Mouse (Mus musculus): ENCODE results near the gene Tmem131l. TPM values are rescaled to one million over a fixed set of nuclear protein-coding genes. Genes with fewer than 3 reads are reported as not detected.

Gene Tmem131l
- polyA plus RNA-seq, 1 experiment from 2014 or later: 84.2 TPM

DNA sequence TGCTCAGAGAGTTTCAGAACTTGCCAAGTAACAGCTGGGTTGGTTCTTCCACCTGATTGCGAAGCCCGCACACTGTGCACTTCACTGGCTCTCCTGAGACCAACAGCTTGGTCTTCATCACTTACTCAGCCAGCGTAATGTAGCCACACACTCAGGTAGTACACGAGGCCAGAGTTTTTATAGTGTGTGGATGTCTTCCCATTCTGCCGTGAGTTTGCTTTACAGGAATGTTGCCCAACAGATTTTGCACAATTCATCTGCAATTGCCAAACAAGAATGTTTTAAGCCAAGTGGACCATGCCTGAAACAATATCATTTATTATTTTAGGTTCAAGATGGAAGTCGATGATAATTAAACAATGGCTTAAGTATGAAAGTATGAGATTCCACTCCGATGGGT is 180.4 kb downstream of the Tmem131l start:
- H3K36me3 ChIP-seq (replicated peaks; ENCODE audit: control insufficient read depth, insufficient read depth, low read depth, low read length): no peaks in the 10 kb centered on the region
- no peak overlapping the region for H3K4me2 ChIP-seq (ENCODE audit: low read depth, low read length)
- no peak for DNase-seq (ENCODE audit: low spot score)
- no peaks in the 10 kb centered on the region for H3K27me3 ChIP-seq (ENCODE audit: control insufficient read depth, insufficient read depth, low read length)
- 93% methylated on average over 7 of the region's 7 CpGs for WGBS
- no peak overlapping the region for H3K4me3 ChIP-seq (ENCODE audit: low read depth, low read length)
- H3K4me1 ChIP-seq (ENCODE audit: control insufficient read depth, insufficient read depth, low read length): no peaks in the 10 kb centered on the region
- no peak for ATAC-seq (replicated peaks; ENCODE audit: insufficient number of reproducible peaks, low FRiP score, low TSS enrichment, low read depth)
- H3K27ac ChIP-seq (replicated peaks; ENCODE audit: low read depth, low read length): no peak overlapping the region
- no peak overlapping the region for H3K9ac ChIP-seq (replicated peaks; ENCODE audit: low read length)
- no peaks in the 10 kb centered on the region for H3K9me3 ChIP-seq (replicated peaks; ENCODE audit: control insufficient read depth, low read length)

GRCm38 (mm10) chr3:83859071-83859470 is 180.9 kb downstream of the Tmem131l start:
- no peak overlapping the region for H3K4me2 ChIP-seq (ENCODE audit: low read depth, low read length)

DNA sequence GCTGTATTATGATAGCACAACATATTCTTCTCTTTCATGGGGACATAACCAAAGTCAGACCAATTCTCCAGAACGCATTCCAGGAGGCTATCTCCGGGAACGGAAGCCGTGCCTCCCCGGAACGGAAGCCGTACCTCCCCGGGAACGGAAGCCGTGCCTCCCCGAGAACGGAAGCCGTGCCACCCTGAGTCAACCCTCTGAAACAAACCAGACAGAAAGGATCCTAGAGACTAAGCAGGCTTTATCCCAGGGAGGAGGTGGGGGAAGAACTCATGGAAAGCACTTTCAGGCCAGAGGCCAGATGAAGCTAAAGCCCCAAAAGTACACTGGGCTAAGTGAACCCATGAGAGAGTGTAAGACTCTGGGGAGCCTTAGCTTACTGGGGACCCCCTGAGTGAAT is 182.4 kb downstream of the Tmem131l start:
- DNase-seq (ENCODE audit: low spot score) (no peak), ATAC-seq (replicated peaks; ENCODE audit: insufficient number of reproducible peaks, low FRiP score, low TSS enrichment, low read depth) (no peak)
- Histone ChIP-seq H3K27me3 (ENCODE audit: control insufficient read depth, insufficient read depth, low read length) (no peaks in the 10 kb centered on the region), H3K27ac (replicated peaks; ENCODE audit: low read depth, low read length) (no peak overlapping the region), H3K4me3 (ENCODE audit: low read depth, low read length) (no peak overlapping the region), H3K36me3 (replicated peaks; ENCODE audit: control insufficient read depth, insufficient read depth, low read depth, low read length) (no peaks in the 10 kb centered on the region), H3K9me3 (replicated peaks; ENCODE audit: control insufficient read depth, low read length) (no peaks in the 10 kb centered on the region), H3K4me2 (ENCODE audit: low read depth, low read length) (no peak overlapping the region), H3K4me1 (ENCODE audit: control insufficient read depth, insufficient read depth, low read length) (no peaks in the 10 kb centered on the region), H3K9ac (replicated peaks; ENCODE audit: low read length) (no peak overlapping the region)
- 94% methylated on average over 13 of the region's 13 CpGs for WGBS

More at GRCm38 (mm10) chr3:83859071-83859470, 180.9 kb downstream of the Tmem131l start:
- no peaks in the 10 kb centered on the region for H3K36me3 ChIP-seq (replicated peaks; ENCODE audit: control insufficient read depth, insufficient read depth, low read depth, low read length)
- no peaks in the 10 kb centered on the region for H3K27me3 ChIP-seq (ENCODE audit: control insufficient read depth, insufficient read depth, low read length)
- no peak for ATAC-seq (replicated peaks; ENCODE audit: insufficient number of reproducible peaks, low FRiP score, low TSS enrichment, low read depth)
- H3K9ac ChIP-seq (replicated peaks; ENCODE audit: low read length): no peak overlapping the region
- no peaks in the 10 kb centered on the region for H3K4me1 ChIP-seq (ENCODE audit: control insufficient read depth, insufficient read depth, low read length)
- WGBS: 84% methylated on average over 3 of the region's 3 CpGs
- DNase-seq (ENCODE audit: low spot score): no peak
- no peak overlapping the region for H3K27ac ChIP-seq (replicated peaks; ENCODE audit: low read depth, low read length)
- no peak overlapping the region for H3K4me3 ChIP-seq (ENCODE audit: low read depth, low read length)
- no peaks in the 10 kb centered on the region for H3K9me3 ChIP-seq (replicated peaks; ENCODE audit: control insufficient read depth, low read length)

GRCm38 (mm10) chr3:83855643-83856042 is 184.3 kb downstream of the Tmem131l start:
- no peaks in the 10 kb centered on the region for H3K27me3 ChIP-seq (ENCODE audit: control insufficient read depth, insufficient read depth, low read length)
- no peaks in the 10 kb centered on the region for H3K9me3 ChIP-seq (replicated peaks; ENCODE audit: control insufficient read depth, low read length)
- ATAC-seq (replicated peaks; ENCODE audit: insufficient number of reproducible peaks, low FRiP score, low TSS enrichment, low read depth) (no peak), DNase-seq (ENCODE audit: low spot score) (no peak)
- H3K4me1 ChIP-seq (ENCODE audit: control insufficient read depth, insufficient read depth, low read length): no peaks in the 10 kb centered on the region
- H3K9ac ChIP-seq (replicated peaks; ENCODE audit: low read length): no peak overlapping the region
- no peak overlapping the region for H3K4me2 ChIP-seq (ENCODE audit: low read depth, low read length)
- no peaks in the 10 kb centered on the region for H3K36me3 ChIP-seq (replicated peaks; ENCODE audit: control insufficient read depth, insufficient read depth, low read depth, low read length)
- H3K27ac ChIP-seq (replicated peaks; ENCODE audit: low read depth, low read length): no peak overlapping the region
- H3K4me3 ChIP-seq (ENCODE audit: low read depth, low read length): no peak overlapping the region
- WGBS: 92% methylated on average over 5 of the region's 5 CpGs

- Histone ChIP-seq H3K36me3 (replicated peaks; ENCODE audit: control insufficient read depth, insufficient read depth, low read depth, low read length) (no peaks in the 10 kb centered on the region), H3K4me3 (ENCODE audit: low read depth, low read length) (no peak overlapping the region), H3K9me3 (replicated peaks; ENCODE audit: control insufficient read depth, low read length) (no peaks in the 10 kb centered on the region), H3K27me3 (ENCODE audit: control insufficient read depth, insufficient read depth, low read length) (no peaks in the 10 kb centered on the region), H3K9ac (replicated peaks; ENCODE audit: low read length) (no peak overlapping the region), H3K4me2 (ENCODE audit: low read depth, low read length) (no peak overlapping the region), H3K4me1 (ENCODE audit: control insufficient read depth, insufficient read depth, low read length) (no peaks in the 10 kb centered on the region), H3K27ac (replicated peaks; ENCODE audit: low read depth, low read length) (no peak overlapping the region)
- WGBS: 73% methylated on average over 2 of the region's 2 CpGs
- DNase-seq (ENCODE audit: low spot score) (no peak), ATAC-seq (replicated peaks; ENCODE audit: insufficient number of reproducible peaks, low FRiP score, low TSS enrichment, low read depth) (no peak)
Observed at GRCm38 (mm10) chr3:83849341-83849740, 190.6 kb downstream of the Tmem131l start.

Other genes with a start within 250 kb of the Tmem131l start
- gene Tlr2, start 198.4 kb downstream of the Tmem131l start, polyA plus RNA-seq (2014; fragmentation: Nextera tagmentation; extraction: Ambion mirVana): 2.9 and 3.1 TPM in 2 replicates
- gene Mnd1, start 115.6 kb upstream of the Tmem131l start, polyA plus RNA-seq (2014; fragmentation: Nextera tagmentation; extraction: Ambion mirVana): 16.5 and 18.5 TPM in 2 replicates
- gene Gm6525, start 133.9 kb upstream of the Tmem131l start, polyA plus RNA-seq (2014; fragmentation: Nextera tagmentation; extraction: Ambion mirVana): 0.21 and 0.42 TPM in 2 replicates